Mouse (Mus musculus) c-Kit-negative CD71-positive TER-119-positive erythroid progenitor cells, embryonic 14.5 days (primary cell): ENCODE data around the gene P3h4.
A peak's percentile ranks its signal among the peaks of the same experiment; 100 is the strongest.

ENCODE experiments used
- DNase-seq: peaks from one replicate; pipeline ENCODE4 v3.0.0-alpha.2; 2013; ENCODE audit warnings: low read depth, low spot score

The P3h4 gene

GRCm38 (mm10) chr11:100392958-100393357 lies 21.7 kb downstream of the P3h4 start:
- no peak for DNase-seq

DNA sequence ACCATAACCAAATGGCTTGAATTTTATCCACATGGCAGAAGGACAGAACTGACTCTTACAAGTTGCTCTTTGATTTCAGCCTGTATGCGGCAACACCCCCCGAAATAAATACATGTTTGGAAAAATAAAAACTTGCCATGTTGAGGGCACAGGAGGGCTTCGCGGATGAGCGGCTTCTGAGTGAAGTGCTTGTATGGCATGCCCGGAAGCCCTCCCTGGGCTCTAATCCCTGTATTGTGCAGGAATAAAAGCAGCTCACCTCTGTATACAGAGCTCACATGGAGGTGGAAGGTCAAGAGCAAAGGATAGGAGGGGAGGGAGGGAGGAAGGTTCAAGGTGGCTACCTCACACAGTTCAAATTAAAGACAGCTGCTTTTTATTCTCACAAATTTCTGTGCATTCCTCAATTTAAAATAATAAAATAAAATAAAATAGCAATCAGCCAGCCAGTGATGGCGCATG lies 22.7 kb downstream of the P3h4 start:
- no peak for DNase-seq

DNA sequence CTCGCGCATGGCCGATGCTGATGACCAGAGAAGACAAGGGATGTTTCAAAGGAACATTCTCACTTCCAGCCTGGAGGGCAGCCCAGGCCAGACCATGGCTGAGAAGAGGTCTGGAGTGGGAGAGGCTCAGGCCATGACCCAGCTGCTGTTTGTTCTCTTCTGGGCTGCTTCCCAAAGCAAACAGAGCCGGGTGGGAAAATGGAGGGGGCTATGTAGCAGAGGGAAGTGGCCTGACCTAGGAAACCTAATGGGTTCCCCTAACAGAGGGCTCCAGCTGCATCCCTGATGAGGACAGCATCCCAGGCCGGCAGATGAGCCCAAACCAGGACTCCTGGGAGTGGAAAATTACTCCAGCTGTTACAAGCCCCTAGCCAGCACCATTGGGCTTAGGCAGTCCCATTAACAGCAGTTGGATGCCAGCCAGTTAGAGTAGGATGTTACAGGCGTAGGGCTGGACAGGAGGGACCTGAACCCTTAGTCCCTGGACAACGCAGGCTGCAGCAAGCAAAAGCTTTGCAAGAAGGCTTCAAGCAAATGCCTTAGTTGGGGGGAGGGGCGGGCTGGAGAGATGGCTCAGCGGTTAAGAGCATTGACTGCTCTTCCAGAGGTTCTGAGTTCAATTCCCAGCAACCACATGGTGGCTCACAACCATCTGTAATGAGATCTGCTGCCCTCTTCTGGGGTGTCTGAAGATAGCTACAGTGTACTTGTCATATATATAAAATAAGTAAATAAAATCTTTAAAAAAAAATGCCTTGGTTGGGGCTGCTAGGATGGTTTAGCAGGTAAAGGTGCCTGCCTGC lies 23.4 kb downstream of the P3h4 start:
- DNase-seq, result no peak

GRCm38 (mm10) chr11:100389931-100390445 lies 24.6 kb downstream of the P3h4 start:
- no peak for DNase-seq

DNA sequence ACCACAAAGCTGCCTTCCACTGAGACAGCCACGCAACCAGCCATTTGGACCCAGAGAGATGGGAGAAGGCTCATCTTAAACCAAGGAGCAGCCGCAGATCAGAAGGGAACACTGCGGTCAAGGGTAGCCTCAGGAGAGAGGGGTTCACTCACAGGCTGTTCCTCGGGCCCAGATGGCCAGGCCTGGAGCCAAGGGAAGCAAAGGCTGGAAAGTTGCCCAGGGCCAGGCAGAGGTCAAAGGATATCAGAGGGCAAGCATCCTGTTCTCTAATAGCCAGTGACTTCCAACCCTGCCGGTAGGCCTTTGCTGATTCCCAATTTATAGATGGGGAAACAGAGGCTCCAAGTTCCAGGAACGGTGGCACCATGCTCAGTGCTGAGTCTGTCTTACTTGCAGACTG lies 26.0 kb downstream of the P3h4 start:
- DNase-seq, result no peak

DNA sequence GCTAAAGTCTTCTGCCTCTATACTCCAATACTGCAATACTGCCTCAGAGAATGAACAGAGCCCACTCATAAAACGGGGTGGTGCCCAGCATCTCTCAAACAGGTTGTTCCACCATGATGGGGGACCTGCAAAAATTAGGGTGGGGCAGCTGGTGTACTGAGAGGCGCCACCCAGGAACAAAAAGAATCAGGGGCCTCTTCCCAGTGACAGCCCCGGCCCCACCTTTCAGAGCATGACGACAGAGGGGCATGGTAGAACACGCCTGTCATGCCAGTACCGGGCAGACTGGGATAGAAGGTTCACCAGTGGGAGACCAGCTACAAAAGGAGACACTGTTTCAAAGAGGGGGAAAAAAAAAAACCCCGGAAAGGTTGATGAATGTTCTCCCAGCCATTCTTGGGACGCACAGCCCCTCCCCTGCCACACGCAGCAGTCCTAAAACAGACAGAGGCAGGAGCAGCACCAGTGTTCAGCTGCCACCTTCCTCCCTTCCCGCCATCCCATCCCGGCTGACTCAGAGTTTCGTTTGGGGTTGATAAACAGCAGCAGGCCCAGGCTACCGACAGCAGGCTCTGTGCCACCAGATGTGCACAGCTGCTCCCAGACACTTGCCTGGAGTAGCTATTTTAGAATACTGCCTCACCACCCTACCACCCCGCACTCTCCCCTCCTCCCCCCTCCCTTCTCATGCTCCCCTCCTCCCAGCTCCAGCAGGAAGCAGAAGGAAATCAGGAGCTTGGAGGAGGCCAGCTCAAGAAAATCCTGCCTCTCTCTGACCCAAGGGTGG lies 26.9 kb downstream of the P3h4 start:
- DNase-seq, result no peak

DNA sequence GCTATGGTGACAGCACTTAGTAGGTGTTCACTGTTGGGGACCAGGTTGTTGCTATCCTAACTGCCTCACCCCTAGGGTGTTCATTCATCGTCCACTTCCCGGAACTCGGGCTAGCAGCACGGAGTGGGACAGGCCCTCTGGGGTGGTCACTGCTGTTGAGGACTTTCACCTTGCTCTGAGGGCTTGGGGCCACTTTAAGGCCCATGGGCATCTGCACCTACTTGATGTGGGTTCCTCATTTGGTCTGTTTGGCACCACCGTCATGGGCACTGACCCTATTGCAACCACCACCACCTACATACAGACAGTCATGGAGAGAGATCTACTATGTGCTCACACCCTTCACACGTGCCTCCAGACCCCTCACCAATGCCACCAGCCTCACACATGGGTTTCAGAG lies 27.5 kb downstream of the P3h4 start:
- no peak for DNase-seq

DNA sequence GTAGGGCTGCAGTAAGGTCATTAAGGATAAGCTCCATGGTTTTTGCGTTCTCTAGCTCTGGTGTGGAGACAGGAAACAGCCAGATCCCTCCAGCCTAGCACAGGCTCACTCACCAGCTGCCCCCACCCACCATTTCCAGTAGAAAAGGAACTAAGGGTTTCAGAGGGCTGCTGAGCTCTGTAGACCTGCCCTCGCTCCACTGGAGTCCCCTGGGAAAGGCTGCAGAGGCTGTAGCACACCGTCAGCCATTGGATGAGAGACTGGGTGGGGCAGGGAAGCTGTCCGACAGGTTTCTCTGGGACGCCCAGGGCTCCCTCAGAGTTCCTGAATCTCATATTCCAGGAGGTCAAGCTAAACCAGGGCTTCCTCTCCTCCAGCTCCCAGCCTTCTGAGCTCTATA lies 28.1 kb downstream of the P3h4 start:
- DNase-seq, result no peak

- no peak for DNase-seq
Measured at GRCm38 (mm10) chr11:100385016-100385415, 29.6 kb downstream of the P3h4 start.

DNA sequence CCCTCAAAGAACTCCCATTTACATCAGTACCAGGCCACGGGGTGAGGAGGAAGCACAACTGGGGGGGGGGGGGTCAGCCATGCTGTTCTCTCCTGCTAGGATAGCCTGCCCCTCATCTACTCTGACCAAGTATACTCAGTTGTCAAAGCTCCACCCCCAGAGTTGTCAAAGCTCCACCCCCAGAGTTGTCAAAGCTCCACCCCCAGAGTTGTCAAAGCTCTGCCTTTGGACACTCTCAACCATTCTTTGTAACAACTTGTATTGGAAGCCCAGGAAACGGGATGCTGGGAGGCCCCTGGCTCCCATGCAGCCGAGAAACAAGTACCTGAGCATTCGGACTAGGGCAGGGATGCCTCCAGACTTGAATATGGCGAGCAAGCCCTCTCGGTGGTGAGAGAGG lies 32.0 kb downstream of the P3h4 start:
- DNase-seq, result no peak

- DNase-seq, result no peak
Measured at GRCm38 (mm10) chr11:100379311-100379710, 35.3 kb downstream of the P3h4 start.

DNA sequence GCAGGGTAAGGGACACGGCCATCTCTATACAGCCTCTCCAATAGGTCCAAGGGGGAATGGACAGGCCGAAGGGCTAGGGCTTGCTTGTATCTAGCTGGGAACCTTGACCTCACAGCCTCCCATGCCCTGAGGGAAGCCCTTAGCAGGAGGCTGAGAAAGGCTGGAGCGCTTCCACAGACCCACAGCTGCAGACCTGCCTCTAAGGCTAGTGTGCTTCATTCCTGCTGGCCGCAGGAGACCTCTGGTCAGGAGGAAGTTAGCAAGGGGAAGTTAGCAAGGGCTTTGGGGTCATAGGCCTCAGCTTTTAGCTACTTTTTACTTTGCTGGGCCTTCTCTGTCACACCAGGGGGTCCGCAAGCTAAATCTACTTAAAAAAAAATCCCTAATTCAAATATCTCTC lies 36.2 kb downstream of the P3h4 start:
- no peak for DNase-seq

GRCm38 (mm10) chr11:100377989-100378388 lies 36.6 kb downstream of the P3h4 start:
- no peak for DNase-seq

DNA sequence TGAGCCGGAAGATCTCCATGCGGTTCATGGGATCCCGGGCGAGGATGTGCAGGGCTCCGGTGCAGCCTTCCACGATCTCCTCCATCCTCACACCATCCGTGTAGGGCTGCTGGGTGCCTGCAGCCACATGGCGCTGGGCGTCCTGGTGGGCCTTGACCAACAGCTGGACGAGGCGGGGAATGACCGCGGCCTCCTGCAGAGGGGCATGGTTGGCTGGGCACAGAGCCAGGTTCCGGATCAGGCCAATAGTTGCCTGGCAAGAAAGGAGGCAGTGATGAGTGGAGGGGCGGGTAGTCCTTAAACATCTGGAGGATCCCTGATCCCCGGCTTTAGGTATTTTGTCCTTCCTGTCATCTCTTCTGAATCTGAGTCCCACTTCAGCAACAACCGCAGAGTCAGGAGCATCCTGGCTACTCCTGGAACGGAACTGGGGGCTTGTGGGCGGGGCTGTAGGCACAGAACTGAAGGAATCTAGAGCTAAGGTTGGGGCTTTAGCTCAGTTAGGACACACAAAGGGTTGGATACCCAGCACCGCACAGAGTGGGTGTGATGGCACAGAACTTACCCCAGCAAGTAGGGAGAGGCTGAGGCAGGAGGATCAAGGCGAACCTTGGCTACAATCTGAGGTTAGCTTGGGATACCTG lies 37.8 kb downstream of the P3h4 start:
- DNase-seq, result no peak

DNA sequence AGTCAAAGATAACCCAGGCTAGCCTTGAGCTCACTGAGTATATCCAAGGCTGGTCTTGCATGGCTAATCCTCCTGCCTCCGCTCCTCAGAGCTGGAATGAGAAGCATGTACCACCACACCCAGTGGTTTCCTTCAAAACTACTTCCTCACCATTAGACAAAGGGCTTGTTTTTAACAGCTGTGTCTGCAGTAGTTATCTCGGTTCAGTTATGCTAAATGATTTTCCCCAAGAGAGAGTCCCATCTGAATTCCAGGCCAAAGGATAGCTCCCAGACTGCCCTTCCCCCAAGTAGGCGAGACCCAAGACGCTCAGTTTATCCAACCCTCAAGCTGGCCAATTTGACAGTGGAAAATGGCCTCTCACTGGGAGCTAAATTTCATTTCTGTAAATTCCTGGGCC lies 38.6 kb downstream of the P3h4 start:
- DNase-seq, result no peak

DNA sequence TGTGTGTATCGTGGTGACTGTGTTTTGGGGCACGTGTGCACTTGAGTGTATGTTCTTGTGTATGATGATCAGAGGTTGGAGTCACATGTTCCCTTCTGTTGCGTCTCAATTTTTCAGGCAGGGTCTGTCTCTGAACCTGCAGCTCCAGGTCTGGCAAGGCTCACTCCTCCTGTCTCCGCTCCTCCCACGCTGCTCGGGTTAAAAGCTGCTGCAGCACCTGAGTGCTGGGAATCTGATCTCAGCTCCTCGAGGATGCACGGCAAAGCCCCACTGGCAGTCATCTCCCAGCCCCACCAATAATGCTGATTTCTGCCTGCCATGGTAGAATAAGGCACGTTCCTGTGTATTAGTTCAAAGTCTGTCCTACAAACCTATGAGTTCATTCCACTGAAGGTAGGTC lies 39.5 kb downstream of the P3h4 start:
- DNase-seq, result no peak

DNA sequence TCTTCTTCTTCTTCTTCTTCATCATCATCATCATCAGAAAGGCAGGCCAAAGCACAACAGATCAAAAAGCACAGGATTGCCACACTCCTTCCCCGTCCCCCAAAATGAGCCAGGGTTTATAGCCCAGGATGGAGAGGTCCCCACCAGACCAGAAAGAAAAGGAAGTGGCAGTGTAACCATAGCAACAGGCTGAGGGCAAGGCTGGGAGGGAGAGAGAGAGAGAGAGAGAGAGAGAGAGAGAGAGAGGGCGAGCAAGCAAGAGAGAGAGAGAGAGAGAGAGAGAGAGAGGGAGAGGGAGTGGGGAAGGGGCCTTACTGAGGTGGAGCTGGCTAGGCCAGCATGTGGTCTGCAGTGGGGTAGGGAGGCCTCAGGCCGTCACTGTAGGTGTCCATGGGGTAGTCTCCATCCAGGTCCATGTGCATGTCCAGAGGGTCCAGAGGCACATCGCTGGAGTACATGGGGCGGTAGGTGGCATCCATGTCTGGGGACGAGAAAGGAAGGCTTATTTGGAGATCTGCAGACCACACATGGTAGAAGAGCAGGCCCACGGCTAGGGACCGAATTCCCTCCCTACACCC lies 42.6 kb downstream of the P3h4 start:
- no peak for DNase-seq

GRCm38 (mm10) chr11:100369822-100370221 lies 44.8 kb downstream of the P3h4 start:
- DNase-seq, result no peak

- DNase-seq, result no peak
Measured at GRCm38 (mm10) chr11:100369145-100369544, 45.5 kb downstream of the P3h4 start.

DNA sequence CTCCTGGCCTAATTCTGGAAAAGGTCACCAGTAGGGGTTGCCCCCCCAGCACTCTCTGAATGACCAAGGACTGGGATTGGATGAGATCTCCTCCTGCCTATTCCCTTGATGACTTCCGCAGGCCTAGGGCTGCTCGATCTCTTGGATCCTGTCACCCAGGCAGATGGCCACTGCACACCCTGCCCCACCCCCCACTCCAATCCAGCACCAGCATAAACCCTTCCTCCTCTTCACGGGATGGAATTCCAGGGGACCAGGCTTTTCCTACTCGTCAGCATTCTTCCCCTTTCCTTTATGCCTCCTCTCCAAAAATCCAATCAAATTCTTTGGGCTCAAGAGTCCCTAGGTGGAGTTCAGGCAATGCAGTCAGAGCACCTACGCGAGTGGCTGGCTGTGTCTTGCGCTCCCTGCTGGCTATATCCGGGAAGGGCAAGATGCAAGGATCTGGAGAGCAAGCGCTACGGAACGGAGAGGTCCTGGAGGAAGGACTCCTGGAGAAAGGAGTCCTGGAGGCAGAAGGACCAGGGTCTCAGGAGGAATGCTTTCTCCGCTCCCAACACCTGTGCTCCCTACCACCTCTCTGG lies 51.6 kb downstream of the P3h4 start:
- no peak for DNase-seq

- peak; percentile 42 for DNase-seq
Measured at GRCm38 (mm10) chr11:100362209-100362978, 52.2 kb downstream of the P3h4 start.
